Mouse (Mus musculus) monocyte, adult 59 days (primary cell): ENCODE results near the gene Tdpoz2. TPM values are rescaled to one million over a fixed set of nuclear protein-coding genes. Genes with fewer than 3 reads are reported as not detected.

Source experiments
- total RNA-seq, 2 experiments: library from RNA; stranded (reverse); gene quantifications; one replicate each; pipeline ENCODE4 v1.2.4; 2023

Gene Tdpoz2
- not detected for total RNA-seq

DNA sequence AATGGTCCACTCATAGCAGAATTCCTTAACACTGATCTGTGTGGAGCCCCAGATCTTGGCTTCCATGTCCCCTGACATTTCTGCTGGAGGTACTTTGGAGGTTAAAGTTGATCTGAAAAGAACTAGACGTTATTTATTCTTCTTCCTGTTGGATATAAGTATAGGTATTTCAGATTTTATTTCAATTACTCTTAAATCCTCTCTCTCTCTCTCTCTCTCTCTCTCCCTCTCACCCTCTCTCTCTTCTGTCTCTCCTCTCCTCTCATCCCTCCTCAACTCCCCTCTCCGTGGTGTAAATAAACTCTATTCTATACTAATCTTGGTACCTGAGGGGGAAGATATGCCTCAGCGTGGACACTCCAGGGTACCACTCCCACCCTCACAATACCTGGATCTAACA, at the start of gene Tdpoz2:
Gene Tdpoz2, minus strand, starts transcription at position 101 of the 400 bp plus-strand sequence.

DNA sequence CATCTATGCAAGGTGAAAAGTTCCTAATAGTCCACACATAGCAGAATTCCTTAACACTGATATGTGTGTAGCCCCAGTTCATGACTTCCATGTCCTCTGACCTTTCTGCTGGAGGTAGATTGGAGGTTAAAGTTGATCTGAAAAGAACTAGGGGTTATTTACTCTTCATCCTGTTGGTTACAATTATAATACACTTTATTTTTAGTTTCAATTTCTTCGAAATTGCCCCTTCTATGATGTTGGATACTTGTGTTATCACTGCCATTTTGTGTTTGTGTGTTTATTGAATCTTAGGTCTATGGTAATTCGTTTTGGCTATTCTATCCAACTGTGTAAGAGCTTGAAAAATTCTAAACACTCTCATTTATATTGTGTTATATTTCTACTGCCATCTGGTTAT, 40.5 kb upstream of the Tdpoz2 start, which contains the start of gene Gm37596:
Gene Gm37596, minus strand, starts transcription at position 101 of the 400 bp plus-strand sequence.

DNA sequence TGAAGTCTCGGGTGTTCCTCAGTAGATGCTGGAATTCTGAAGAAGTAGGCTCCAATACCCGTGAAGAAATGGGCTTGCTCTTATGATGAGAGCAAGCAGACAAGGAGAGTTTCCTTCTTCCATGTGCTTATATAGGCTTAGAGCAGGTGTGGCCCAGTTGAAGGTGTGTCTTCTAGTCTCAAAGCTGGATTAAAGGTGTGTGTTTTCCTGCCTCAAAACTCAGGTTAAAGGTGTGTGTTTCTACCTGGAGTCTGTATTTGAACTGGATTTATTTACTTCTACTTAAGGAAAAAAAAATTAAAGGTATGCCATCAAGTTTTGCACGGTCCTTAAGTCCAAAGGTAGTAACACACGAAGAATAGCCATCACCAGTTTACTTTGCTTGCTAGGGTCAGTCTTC, 23.7 kb upstream of the Tdpoz2 start, which contains the start of gene Tdpoz1:
Gene Tdpoz1, minus strand, starts transcription at position 101 of the 400 bp plus-strand sequence.

Other genes with a start within 250 kb of the Tdpoz2 start
- gene Tchh, start 210.4 kb downstream of the Tdpoz2 start, total RNA-seq, result 1 to 10 TPM; 2.1 to 2.3 TPM
- gene Tchhl1, start 183.9 kb downstream of the Tdpoz2 start, total RNA-seq, result not detected
- gene S100a11, start 132.2 kb downstream of the Tdpoz2 start, total RNA-seq, result 1,000 to 10,000 TPM; 1,053 to 1,322 TPM
- gene S100a10, start 97.6 kb downstream of the Tdpoz2 start, total RNA-seq, result 100 to 1,000 TPM; 469 to 546 TPM
- gene Tdpoz1, start 23.6 kb upstream of the Tdpoz2 start, total RNA-seq, result not detected
- not detected for gene Gm37596, start 40.4 kb upstream of the Tdpoz2 start, total RNA-seq
- not detected for gene Gm5773, start 120.3 kb upstream of the Tdpoz2 start, total RNA-seq
- gene Tdpoz4, start 143.7 kb upstream of the Tdpoz2 start, total RNA-seq, result not detected
- gene Tdpoz3, start 173.3 kb upstream of the Tdpoz2 start, total RNA-seq, result not detected